Mouse (Mus musculus): ENCODE results near the gene Rcn3.
"Not testable (repeated sequence)": the region's sequence is repeated elsewhere in the genome, so short reads cannot be mapped to it uniquely, and the experiment has no call there.

Rcn3 gene

GRCm38 (mm10) chr7:45098541-45099240, 6.7 kb upstream of the Rcn3 start:
- DNase-seq (ENCODE audit: low spot score) = no peak

GRCm38 (mm10) chr7:45097479-45097878, 5.5 kb upstream of the Rcn3 start:
- no peak for DNase-seq (ENCODE audit: low spot score)

- DNase-seq (ENCODE audit: low spot score) = not testable (repeated sequence)
These were observed 3.9 kb upstream of the Rcn3 start for GRCm38 (mm10) chr7:45095965-45096364.

- DNase-seq (ENCODE audit: low spot score) = no peak
These were observed 3.3 kb upstream of the Rcn3 start for GRCm38 (mm10) chr7:45095367-45095766.

GRCm38 (mm10) chr7:45094121-45094520, 2.1 kb upstream of the Rcn3 start:
- no peak for DNase-seq (ENCODE audit: low spot score)

- DNase-seq (ENCODE audit: low spot score) = no peak
These were observed 1.5 kb upstream of the Rcn3 start for GRCm38 (mm10) chr7:45093516-45093905.

GRCm38 (mm10) chr7:45092828-45093515, 951 bp upstream of the Rcn3 start:
- no peak for DNase-seq (ENCODE audit: low spot score)

- no peak for DNase-seq (ENCODE audit: low spot score)
These were observed 725 bp downstream of the Rcn3 start for GRCm38 (mm10) chr7:45091001-45091990.

GRCm38 (mm10) chr7:45090251-45090977, 1.6 kb downstream of the Rcn3 start:
- DNase-seq (ENCODE audit: low spot score) = no peak

- no peak for DNase-seq (ENCODE audit: low spot score)
These were observed 3.4 kb downstream of the Rcn3 start for GRCm38 (mm10) chr7:45088597-45088996.

GRCm38 (mm10) chr7:45086084-45086483, 5.9 kb downstream of the Rcn3 start:
- no peak for DNase-seq (ENCODE audit: low spot score)

- no peak for DNase-seq (ENCODE audit: low spot score)
These were observed 8.6 kb downstream of the Rcn3 start for GRCm38 (mm10) chr7:45083300-45083890.

GRCm38 (mm10) chr7:45082401-45083299, 9.4 kb downstream of the Rcn3 start:
- peak; percentile 55 for DNase-seq (ENCODE audit: low spot score)

- no peak for DNase-seq (ENCODE audit: low spot score)
These were observed 11.0 kb downstream of the Rcn3 start for GRCm38 (mm10) chr7:45081016-45081415.

- DNase-seq (ENCODE audit: low spot score) = peak; percentile 94
These were observed 12.2 kb downstream of the Rcn3 start for GRCm38 (mm10) chr7:45079856-45080255.

- DNase-seq (ENCODE audit: low spot score) = peak; percentile 64
These were observed 13.5 kb downstream of the Rcn3 start for GRCm38 (mm10) chr7:45078513-45078912.

GRCm38 (mm10) chr7:45077829-45078228, 14.2 kb downstream of the Rcn3 start:
- DNase-seq (ENCODE audit: low spot score) = no peak

- no peak for DNase-seq (ENCODE audit: low spot score)
These were observed 14.7 kb downstream of the Rcn3 start for GRCm38 (mm10) chr7:45077322-45077721.

- DNase-seq (ENCODE audit: low spot score) = no peak
These were observed 15.5 kb downstream of the Rcn3 start for GRCm38 (mm10) chr7:45076501-45076900.

- no peak for DNase-seq (ENCODE audit: low spot score)
These were observed 16.6 kb downstream of the Rcn3 start for GRCm38 (mm10) chr7:45075405-45075804.
